Mouse (Mus musculus): ENCODE results near the gene Mrpl40. TPM values are rescaled to one million over a fixed set of nuclear protein-coding genes. Genes with fewer than 3 reads are reported as not detected.

Mrpl40 gene
- total RNA-seq (2023): 31.7 to 38.1 TPM (median 33.3 TPM) in 4 replicates

GRCm38 (mm10) chr16:18876442-18877308 lies at the start of gene Mrpl40, which contains the start of gene Hira:
Gene Mrpl40 (minus strand): TSS chr16:18876862.
Gene Hira (plus strand): TSS chr16:18877037.

GRCm38 (mm10) chr16:18836468-18837208 lies 40.0 kb downstream of the Mrpl40 start, which contains the start of the genes 2510002D24Rik and Gm28539:
Gene 2510002D24Rik (plus strand): TSS chr16:18836578.
Gene Gm28539 (plus strand): TSS chr16:18836584.

Other genes starting within 250 kb of the Mrpl40 start
- not detected in 4 replicates for gene Sept5, start 246.9 kb downstream of the Mrpl40 start, total RNA-seq (2023)
- gene Cldn5, start 100.0 kb downstream of the Mrpl40 start, total RNA-seq (2023): not detected in 4 replicates
- 86.6 to 109 TPM (median 87.3 TPM) in 4 replicates for gene Ufd1, start 65.1 kb downstream of the Mrpl40 start, total RNA-seq (2023)
- gene Cdc45, start 64.9 kb downstream of the Mrpl40 start, total RNA-seq (2023): 3.7 to 5.3 TPM (median 4.0 TPM) in 4 replicates
- 36.8 to 42.0 TPM (median 41.6 TPM) in 4 replicates for gene 2510002D24Rik, start 40.3 kb downstream of the Mrpl40 start, total RNA-seq (2023)
- gene Gm28539, start 40.3 kb downstream of the Mrpl40 start, total RNA-seq (2023): 2.8 to 6.4 TPM (median 3.2 TPM) in 3 of 4 replicates, not detected in the other
- 68.8 to 83.8 TPM (median 76.4 TPM) in 4 replicates for gene Hira, start 175 bp upstream of the Mrpl40 start, total RNA-seq (2023)

Measured in B cell, adult 62 days (primary cell).